Mouse (Mus musculus) thymus, adult 2 months (tissue): ENCODE results near the gene Evc2.

ENCODE experiments used
- CTCF ChIP-seq: fragments of 200-500 bp; IDR thresholded peaks from 2 replicates; pipeline ENCODE4 v1.5.1; 2012; ENCODE audit warnings: mild to moderate bottlenecking, control low read depth, low read length, moderate library complexity, borderline replicate concordance; ENCODE audit not compliant: control insufficient read depth, poor library complexity, insufficient read depth; ENCODE audit errors: extremely low read depth
- POLR2A ChIP-seq: fragments of 200-500 bp; IDR thresholded peaks from 2 replicates; pipeline ENCODE4 v1.6.1; 2012; ENCODE audit warnings: mild to moderate bottlenecking, low read length, control low read depth, moderate library complexity; ENCODE audit not compliant: control insufficient read depth, poor library complexity, insufficient read depth; ENCODE audit errors: extremely low read depth

GRCm38 (mm10) chr5:37337696-37338095 is 603 bp upstream of the Evc2 start:
- TF ChIP-seq POLR2A = no peak
- TF ChIP-seq CTCF = no peak
